Mouse (Mus musculus) embryonic facial prominence, embryonic 14.5 days (tissue): Measurements from ENCODE around the gene Gpa33. TPM values are rescaled to one million over a fixed set of nuclear protein-coding genes. Genes with fewer than 3 reads are reported as not detected.

ENCODE experiments used
- ATAC-seq: fragments of 200-750 bp; cut with Nextera tagmentation; 2 replicates; pipeline ENCODE4 v1.8.0; 2017; ENCODE audit warnings: low read depth, moderate number of reproducible peaks, moderate TSS enrichment
- DNase-seq: peaks from one replicate; pipeline ENCODE4 v3.0.0-alpha.2; 2015; ENCODE audit warnings: low spot score
- H3K27ac ChIP-seq: fragments of 300-500 bp; sonication (generic); replicated peaks from 2 replicates; pipeline ENCODE4 v1.5.1; 2014; ENCODE audit warnings: low read depth, mild to moderate bottlenecking, low read length, moderate library complexity
- H3K27me3 ChIP-seq: fragments of 300-500 bp; sonication (generic); replicated peaks from 2 replicates; pipeline ENCODE4 v1.6.1; 2014; ENCODE audit warnings: low read length; ENCODE audit not compliant: control insufficient read depth, insufficient read depth
- H3K36me3 ChIP-seq: fragments of 300-500 bp; sonication (generic); 2 replicates; pipeline ENCODE4 v1.6.1; 2014; ENCODE audit warnings: low read length, mixed read lengths; ENCODE audit not compliant: control insufficient read depth, insufficient read depth
- H3K4me1 ChIP-seq: fragments of 300-500 bp; sonication (generic); 2 replicates; pipeline ENCODE4 v1.6.1; 2014; ENCODE audit warnings: antibody characterized with exemption, low read length; ENCODE audit not compliant: control insufficient read depth, insufficient read depth
- H3K4me2 ChIP-seq: fragments of 300-500 bp; sonication (generic); 2 replicates; pipeline ENCODE4 v1.6.1; 2014; ENCODE audit warnings: low read depth, mild to moderate bottlenecking, low read length, moderate library complexity, mixed read lengths
- H3K4me3 ChIP-seq: fragments of 300-500 bp; sonication (generic); 2 replicates; pipeline ENCODE4 v1.5.1; 2014; ENCODE audit warnings: low read depth, mild to moderate bottlenecking, low read length
- H3K9ac ChIP-seq: fragments of 300-500 bp; sonication (generic); 2 replicates; pipeline ENCODE4 v1.6.1; 2014; ENCODE audit warnings: low read depth, mild to moderate bottlenecking, low read length, moderate library complexity, mixed read lengths
- H3K9me3 ChIP-seq: fragments of 300-500 bp; sonication (generic); 2 replicates; pipeline ENCODE4 v1.6.1; 2016; ENCODE audit warnings: low read length; ENCODE audit not compliant: control insufficient read depth
- WGBS: fragments of 180-500 bp; shearing (Covaris S2); extraction: QIAGEN DNeasy Blood & Tissue Kit; methylation state at CpG from one replicate; pipeline ENCODE4 v1.1.7; 2014; 5-methylcytosine and 5-hydroxymethylcytosine counted together
- polyA plus RNA-seq: library from polyadenylated mRNA; unstranded; fragments of >200 nt; fragmentation: Nextera tagmentation; extraction: Ambion mirVana; gene quantifications from 2 replicates; pipeline ENCODE4 v1.2.1, GENCODE M21; 2014

The Gpa33 gene
- polyA plus RNA-seq, 1 experiment from 2014 or later, result 0.26 TPM

- H3K27ac ChIP-seq, result no peak overlapping the region
- H3K4me2 ChIP-seq, result no peak overlapping the region
- no peaks in the 10 kb centered on the region for H3K36me3 ChIP-seq
- no peak overlapping the region for H3K9ac ChIP-seq
- peaks cover 19% of the 10 kb centered on the region for H3K27me3 ChIP-seq
- 52% methylated on average over 11 of the region's 11 CpGs for WGBS
- peak; percentile 33 for DNase-seq
- no peaks in the 10 kb centered on the region for H3K9me3 ChIP-seq
- H3K4me3 ChIP-seq, result no peak overlapping the region
- H3K4me1 ChIP-seq, result 0 out of 2 replicates have a peak, but pooled peaks cover 4% of the 10 kb centered on the region
- ATAC-seq, result no peak
Measured at GRCm38 (mm10) chr1:166151341-166151740, 21.3 kb downstream of the Gpa33 start.

GRCm38 (mm10) chr1:166152034-166152433, 22.0 kb downstream of the Gpa33 start:
- no peaks in the 10 kb centered on the region for H3K36me3 ChIP-seq
- ATAC-seq, result no peak
- no peak overlapping the region for H3K4me3 ChIP-seq
- H3K4me2 ChIP-seq, result no peak overlapping the region
- no peak overlapping the region for H3K9ac ChIP-seq
- H3K27ac ChIP-seq, result no peak overlapping the region
- whole genome bisulfite sequencing, result 90% methylated on average over 10 of the region's 10 CpGs
- H3K9me3 ChIP-seq, result no peaks in the 10 kb centered on the region
- DNase-seq, result no peak
- 0 out of 2 replicates have a peak, but pooled peaks cover 4% of the 10 kb centered on the region for H3K4me1 ChIP-seq
- H3K27me3 ChIP-seq, result peaks cover 23% of the 10 kb centered on the region

- Histone ChIP-seq H3K4me2 (no peak overlapping the region), H3K9ac (no peak overlapping the region), H3K27me3 (peaks cover 23% of the 10 kb centered on the region), H3K4me3 (no peak overlapping the region), H3K4me1 (0 out of 2 replicates have a peak, but pooled peaks cover 4% of the 10 kb centered on the region), H3K27ac (no peak overlapping the region), H3K9me3 (no peaks in the 10 kb centered on the region), H3K36me3 (no peaks in the 10 kb centered on the region)
- WGBS, result 12% methylated on average over 18 of the region's 18 CpGs
- peak; percentile 91 for DNase-seq
- peak; percentile 56 for ATAC-seq
Measured at GRCm38 (mm10) chr1:166153351-166154120, 23.5 kb downstream of the Gpa33 start.

DNA sequence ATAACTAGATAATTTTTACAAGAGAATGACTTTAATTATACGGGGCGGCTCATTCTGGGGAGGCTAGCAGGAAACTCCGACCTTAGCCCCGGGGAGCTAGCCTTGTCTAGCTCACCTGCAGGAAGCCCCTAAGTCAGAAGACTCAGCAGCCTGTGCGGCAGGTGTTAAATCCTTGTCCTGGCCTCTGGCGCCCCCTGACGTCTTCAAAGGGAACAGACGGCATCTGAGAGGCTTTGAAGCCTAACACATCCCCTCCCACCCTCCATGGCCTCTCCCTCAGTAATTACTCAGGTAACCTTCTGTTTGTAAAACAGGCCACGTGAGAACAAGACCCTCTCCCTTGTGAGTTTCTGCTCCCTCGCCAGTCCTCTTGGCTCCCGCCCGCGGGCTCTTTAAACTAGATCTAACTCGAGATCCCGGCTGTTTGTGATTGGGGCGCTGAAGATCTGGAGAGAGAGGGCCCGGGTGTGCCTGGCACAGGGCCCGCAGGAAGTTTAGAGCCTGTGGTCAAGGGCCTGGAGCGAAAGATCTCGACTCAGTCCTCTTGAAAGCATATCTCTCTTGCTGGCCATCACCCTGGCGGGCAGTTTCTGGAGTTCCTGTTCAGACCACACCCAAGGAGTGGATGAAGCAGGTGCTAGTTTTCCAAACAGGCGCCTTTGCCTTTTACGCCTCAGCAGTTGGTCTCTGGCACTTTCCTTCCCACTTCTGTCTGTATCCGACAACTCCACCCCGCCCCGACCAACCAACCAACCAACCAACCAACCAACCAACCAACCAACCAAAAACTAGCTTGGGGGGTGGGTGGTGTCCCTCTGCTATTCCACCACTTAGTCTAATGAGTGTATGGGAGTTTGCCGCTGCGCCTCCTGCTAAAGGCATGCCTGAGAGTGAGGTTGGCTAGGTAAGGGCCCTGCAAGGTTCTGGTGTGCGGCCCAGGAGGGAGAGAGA, 24.4 kb downstream of the Gpa33 start:
- H3K4me1 ChIP-seq, result 0 out of 2 replicates have a peak, but pooled peaks cover 4% of the 10 kb centered on the region
- peak overlapping the region; percentile 43 for H3K4me2 ChIP-seq
- no peak overlapping the region for H3K27ac ChIP-seq
- peak overlapping the region; percentile 12; the same call in 1 of the 2 replicates for H3K4me3 ChIP-seq
- no peak overlapping the region for H3K9ac ChIP-seq
- no peaks in the 10 kb centered on the region for H3K36me3 ChIP-seq
- ATAC-seq, result peak; percentile 69
- WGBS, result 15% methylated on average over 29 of the region's 29 CpGs
- H3K27me3 ChIP-seq, result peaks cover 23% of the 10 kb centered on the region
- H3K9me3 ChIP-seq, result no peaks in the 10 kb centered on the region
- DNase-seq, result peak; percentile 81

DNA sequence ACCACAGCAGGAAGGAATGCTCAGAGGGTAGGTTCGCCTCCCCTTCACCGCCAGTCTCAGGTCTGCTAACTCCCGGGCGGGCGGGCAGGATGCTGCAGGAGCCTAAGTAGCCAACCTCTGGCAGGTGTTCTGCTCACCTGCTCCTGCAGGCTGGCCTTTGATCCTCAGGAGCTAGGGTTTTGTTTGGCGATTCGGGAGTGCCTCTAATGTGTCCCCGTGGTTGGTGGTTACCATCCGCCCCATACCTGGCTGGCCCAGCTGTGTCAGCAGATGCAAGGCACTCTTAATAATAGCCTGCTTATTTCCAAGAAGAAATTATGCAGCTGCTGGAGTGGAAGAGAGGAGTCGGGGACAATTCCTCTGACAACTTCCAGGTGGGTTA, 25.1 kb downstream of the Gpa33 start:
- Histone ChIP-seq H3K4me2 (no peak overlapping the region), H3K9ac (no peak overlapping the region), H3K4me3 (no peak overlapping the region), H3K36me3 (no peaks in the 10 kb centered on the region), H3K4me1 (0 out of 2 replicates have a peak, but pooled peaks cover 4% of the 10 kb centered on the region), H3K27me3 (peaks cover 28% of the 10 kb centered on the region), H3K27ac (no peak overlapping the region), H3K9me3 (no peaks in the 10 kb centered on the region)
- DNase-seq (no peak), ATAC-seq (no peak; the same call in 1 of the 2 replicates)
- WGBS, result 31% methylated on average over 10 of the region's 10 CpGs

DNA sequence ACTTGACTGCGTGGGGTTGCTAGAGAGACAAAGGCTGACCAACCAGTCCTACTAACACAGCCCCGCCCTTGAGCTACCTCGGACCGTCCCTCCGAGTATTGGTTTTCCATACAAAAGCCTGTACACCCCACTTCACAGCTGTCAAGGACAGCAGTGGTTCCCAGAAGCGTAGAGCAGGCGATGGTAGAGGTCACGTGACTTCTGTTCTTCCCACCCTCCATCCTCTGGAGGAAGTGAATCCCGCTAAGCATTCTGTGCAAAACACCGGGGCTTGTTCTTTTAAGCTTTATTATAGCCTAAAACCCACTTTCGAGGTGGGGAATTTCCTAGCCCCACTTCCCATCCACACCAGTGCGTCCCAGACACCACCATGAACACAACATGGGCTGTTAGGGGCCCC, 27.7 kb downstream of the Gpa33 start:
- no peak overlapping the region for H3K9ac ChIP-seq
- whole genome bisulfite sequencing, result 81% methylated on average over 12 of the region's 12 CpGs
- H3K4me2 ChIP-seq, result no peak overlapping the region
- H3K36me3 ChIP-seq, result no peaks in the 10 kb centered on the region
- no peak overlapping the region for H3K27ac ChIP-seq
- no peak overlapping the region for H3K4me3 ChIP-seq
- H3K27me3 ChIP-seq, result peaks cover 28% of the 10 kb centered on the region
- no peak for ATAC-seq
- DNase-seq, result no peak
- no peaks in the 10 kb centered on the region for H3K9me3 ChIP-seq
- H3K4me1 ChIP-seq, result 0 out of 2 replicates have a peak, but pooled peaks cover 4% of the 10 kb centered on the region

DNA sequence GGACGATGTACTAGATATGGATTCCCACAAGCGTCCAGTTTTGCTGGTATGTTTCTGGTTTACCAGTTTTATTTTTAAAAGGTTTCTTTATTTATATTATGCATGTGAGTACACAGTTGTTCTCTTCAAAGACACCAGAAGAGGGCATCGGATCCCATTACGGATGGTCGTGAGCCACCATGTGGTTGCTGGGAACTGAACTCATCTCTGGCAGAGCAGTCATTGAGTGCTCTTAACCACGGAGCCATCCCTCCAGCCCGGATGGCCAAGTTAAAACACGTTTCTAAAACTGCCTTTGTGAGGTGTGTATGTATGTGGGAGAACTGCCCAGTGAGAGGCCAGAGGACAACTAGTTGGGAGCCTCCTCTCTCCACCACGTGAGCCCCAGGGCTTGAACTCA, 28.6 kb downstream of the Gpa33 start:
- no peak overlapping the region for H3K27ac ChIP-seq
- peaks cover 28% of the 10 kb centered on the region for H3K27me3 ChIP-seq
- H3K9me3 ChIP-seq, result no peaks in the 10 kb centered on the region
- H3K9ac ChIP-seq, result no peak overlapping the region
- H3K4me3 ChIP-seq, result no peak overlapping the region
- H3K4me1 ChIP-seq, result 0 out of 2 replicates have a peak, but pooled peaks cover 1% of the 10 kb centered on the region
- H3K36me3 ChIP-seq, result no peaks in the 10 kb centered on the region
- ATAC-seq, result no peak
- no peak for DNase-seq
- no peak overlapping the region for H3K4me2 ChIP-seq
- 56% methylated on average over 9 of the region's 9 CpGs for WGBS

DNA sequence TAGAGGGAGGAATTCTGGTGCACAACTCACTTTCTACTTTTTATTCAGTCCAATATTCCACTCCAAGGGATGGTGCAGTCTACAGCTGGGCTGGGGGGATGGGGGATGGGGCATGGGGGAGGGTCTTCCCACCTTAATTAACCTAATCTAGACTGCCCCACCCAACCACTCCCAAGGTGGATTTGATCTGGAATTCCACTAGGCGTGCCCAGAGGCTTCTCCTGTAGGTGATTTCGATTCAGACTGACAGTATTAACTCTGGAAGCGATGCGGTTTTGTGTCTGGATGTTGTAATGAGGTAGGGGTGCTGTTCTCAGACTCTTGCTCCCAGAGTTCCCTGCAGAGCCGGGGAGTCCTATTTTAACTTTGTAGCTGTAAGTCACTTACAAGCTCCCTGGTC, 30.1 kb downstream of the Gpa33 start:
- DNase-seq, result no peak
- Histone ChIP-seq H3K27me3 (peaks cover 19% of the 10 kb centered on the region), H3K27ac (no peak overlapping the region), H3K4me1 (no peaks in the 10 kb centered on the region), H3K36me3 (no peaks in the 10 kb centered on the region), H3K4me3 (no peak overlapping the region), H3K4me2 (peak overlapping the region; percentile 27; the same call in 1 of the 2 replicates), H3K9ac (no peak overlapping the region), H3K9me3 (no peaks in the 10 kb centered on the region)
- WGBS, result 56% methylated on average over 5 of the region's 5 CpGs
- no peak for ATAC-seq
